Mouse (Mus musculus): ENCODE measurements around the gene Jdp2. TPM values are rescaled to one million over a fixed set of nuclear protein-coding genes. Genes with fewer than 3 reads are reported as not detected.

Jdp2 gene
- polyA plus RNA-seq, 1 experiment from 2014 or later: 0.31 TPM

GRCm38 (mm10) chr12:85592943-85593342 is 5.9 kb upstream of the Jdp2 start:
- Histone ChIP-seq H3K27me3 (ENCODE audit: control insufficient read depth, insufficient read depth, low read length) (no peaks in the 10 kb centered on the region), H3K4me2 (ENCODE audit: low read depth, low read length, severe bottlenecking) (no peak overlapping the region), H3K9me3 (ENCODE audit: control insufficient read depth, low read length) (no peaks in the 10 kb centered on the region), H3K4me3 (ENCODE audit: low read depth, low read length) (no peak overlapping the region), H3K4me1 (replicated peaks; ENCODE audit: control insufficient read depth, insufficient read depth, low read length) (no peaks in the 10 kb centered on the region; the same call in 1 of the 2 replicates), H3K9ac (ENCODE audit: low read length) (no peak overlapping the region), H3K27ac (ENCODE audit: low read depth, low read length) (no peak overlapping the region), H3K36me3 (ENCODE audit: control insufficient read depth, insufficient read depth, low read length) (no peaks in the 10 kb centered on the region)
- WGBS: 84% methylated on average over 9 of the region's 9 CpGs
- ATAC-seq (replicated peaks; ENCODE audit: low FRiP score): no peak
- no peak for DNase-seq (ENCODE audit: low spot score)

GRCm38 (mm10) chr12:85594390-85594789 is 4.4 kb upstream of the Jdp2 start:
- no peak overlapping the region for H3K4me2 ChIP-seq (ENCODE audit: low read depth, low read length, severe bottlenecking)
- no peak overlapping the region for H3K27ac ChIP-seq (ENCODE audit: low read depth, low read length)
- no peaks in the 10 kb centered on the region for H3K9me3 ChIP-seq (ENCODE audit: control insufficient read depth, low read length)
- no peak overlapping the region for H3K4me3 ChIP-seq (ENCODE audit: low read depth, low read length)
- ATAC-seq (replicated peaks; ENCODE audit: low FRiP score): no peak
- H3K27me3 ChIP-seq (ENCODE audit: control insufficient read depth, insufficient read depth, low read length): no peaks in the 10 kb centered on the region
- H3K9ac ChIP-seq (ENCODE audit: low read length): no peak overlapping the region
- DNase-seq (ENCODE audit: low spot score): no peak
- no peaks in the 10 kb centered on the region for H3K36me3 ChIP-seq (ENCODE audit: control insufficient read depth, insufficient read depth, low read length)
- H3K4me1 ChIP-seq (replicated peaks; ENCODE audit: control insufficient read depth, insufficient read depth, low read length): peaks cover 2% of the 10 kb centered on the region; the same call in 1 of the 2 replicates
- WGBS: 92% methylated on average over 2 of the region's 2 CpGs

- no peaks in the 10 kb centered on the region for H3K36me3 ChIP-seq (ENCODE audit: control insufficient read depth, insufficient read depth, low read length)
- 46% methylated on average over 11 of the region's 11 CpGs for WGBS
- H3K4me1 ChIP-seq (replicated peaks; ENCODE audit: control insufficient read depth, insufficient read depth, low read length): peaks cover 3% of the 10 kb centered on the region; the same call in 1 of the 2 replicates
- peak overlapping the region; percentile 95; the same call in 1 of the 2 replicates for H3K4me2 ChIP-seq (ENCODE audit: low read depth, low read length, severe bottlenecking)
- no peak overlapping the region for H3K9ac ChIP-seq (ENCODE audit: low read length)
- no peak overlapping the region for H3K4me3 ChIP-seq (ENCODE audit: low read depth, low read length)
- H3K27ac ChIP-seq (ENCODE audit: low read depth, low read length): no peak overlapping the region
- ATAC-seq (replicated peaks; ENCODE audit: low FRiP score) (no peak), DNase-seq (ENCODE audit: low spot score) (no peak)
- H3K9me3 ChIP-seq (ENCODE audit: control insufficient read depth, low read length): no peaks in the 10 kb centered on the region
- peaks cover 5% of the 10 kb centered on the region; the same call in 1 of the 2 replicates for H3K27me3 ChIP-seq (ENCODE audit: control insufficient read depth, insufficient read depth, low read length)
Measured at GRCm38 (mm10) chr12:85598053-85598452, 774 bp upstream of the Jdp2 start.

- peak; percentile 76 for DNase-seq (ENCODE audit: low spot score)
- Histone ChIP-seq H3K27me3 (ENCODE audit: control insufficient read depth, insufficient read depth, low read length) (peaks cover 5% of the 10 kb centered on the region; the same call in 1 of the 2 replicates), H3K9ac (ENCODE audit: low read length) (peak overlapping the region; percentile 82), H3K4me3 (ENCODE audit: low read depth, low read length) (peak overlapping the region; percentile 72), H3K9me3 (ENCODE audit: control insufficient read depth, low read length) (no peaks in the 10 kb centered on the region), H3K4me2 (ENCODE audit: low read depth, low read length, severe bottlenecking) (peak overlapping the region; percentile 95), H3K36me3 (ENCODE audit: control insufficient read depth, insufficient read depth, low read length) (no peaks in the 10 kb centered on the region), H3K27ac (ENCODE audit: low read depth, low read length) (no peak overlapping the region), H3K4me1 (replicated peaks; ENCODE audit: control insufficient read depth, insufficient read depth, low read length) (peaks cover 3% of the 10 kb centered on the region; the same call in 1 of the 2 replicates)
- WGBS: under 1% methylated on average over 42 of the region's 49 CpGs
- peak; percentile 66 for ATAC-seq (replicated peaks; ENCODE audit: low FRiP score)
Measured at GRCm38 (mm10) chr12:85599478-85600152, 788 bp downstream of the Jdp2 start.

GRCm38 (mm10) chr12:85600637-85601036 is 1.8 kb downstream of the Jdp2 start:
- H3K9ac ChIP-seq (ENCODE audit: low read length): no peak overlapping the region
- no peak overlapping the region for H3K4me2 ChIP-seq (ENCODE audit: low read depth, low read length, severe bottlenecking)
- WGBS: 37% methylated on average over 7 of the region's 7 CpGs
- H3K4me1 ChIP-seq (replicated peaks; ENCODE audit: control insufficient read depth, insufficient read depth, low read length): peaks cover 3% of the 10 kb centered on the region; the same call in 1 of the 2 replicates
- no peak overlapping the region for H3K27ac ChIP-seq (ENCODE audit: low read depth, low read length)
- no peak overlapping the region for H3K4me3 ChIP-seq (ENCODE audit: low read depth, low read length)
- ATAC-seq (replicated peaks; ENCODE audit: low FRiP score) (no peak), DNase-seq (ENCODE audit: low spot score) (no peak)
- peaks cover 5% of the 10 kb centered on the region; the same call in 1 of the 2 replicates for H3K27me3 ChIP-seq (ENCODE audit: control insufficient read depth, insufficient read depth, low read length)
- no peaks in the 10 kb centered on the region for H3K36me3 ChIP-seq (ENCODE audit: control insufficient read depth, insufficient read depth, low read length)
- no peaks in the 10 kb centered on the region for H3K9me3 ChIP-seq (ENCODE audit: control insufficient read depth, low read length)

GRCm38 (mm10) chr12:85601531-85601930 is 2.7 kb downstream of the Jdp2 start:
- Histone ChIP-seq H3K27me3 (ENCODE audit: control insufficient read depth, insufficient read depth, low read length) (peaks cover 5% of the 10 kb centered on the region; the same call in 1 of the 2 replicates), H3K4me2 (ENCODE audit: low read depth, low read length, severe bottlenecking) (no peak overlapping the region), H3K27ac (ENCODE audit: low read depth, low read length) (no peak overlapping the region), H3K4me3 (ENCODE audit: low read depth, low read length) (no peak overlapping the region), H3K9ac (ENCODE audit: low read length) (no peak overlapping the region), H3K36me3 (ENCODE audit: control insufficient read depth, insufficient read depth, low read length) (no peaks in the 10 kb centered on the region), H3K4me1 (replicated peaks; ENCODE audit: control insufficient read depth, insufficient read depth, low read length) (peaks cover 3% of the 10 kb centered on the region; the same call in 1 of the 2 replicates), H3K9me3 (ENCODE audit: control insufficient read depth, low read length) (no peaks in the 10 kb centered on the region)
- 88% methylated on average over 6 of the region's 6 CpGs for WGBS
- no peak for DNase-seq (ENCODE audit: low spot score)
- no peak for ATAC-seq (replicated peaks; ENCODE audit: low FRiP score)

- Histone ChIP-seq H3K27me3 (ENCODE audit: control insufficient read depth, insufficient read depth, low read length) (peaks cover 5% of the 10 kb centered on the region; the same call in 1 of the 2 replicates), H3K4me1 (replicated peaks; ENCODE audit: control insufficient read depth, insufficient read depth, low read length) (peaks cover 3% of the 10 kb centered on the region; the same call in 1 of the 2 replicates), H3K4me3 (ENCODE audit: low read depth, low read length) (no peak overlapping the region), H3K27ac (ENCODE audit: low read depth, low read length) (no peak overlapping the region), H3K9me3 (ENCODE audit: control insufficient read depth, low read length) (no peaks in the 10 kb centered on the region), H3K4me2 (ENCODE audit: low read depth, low read length, severe bottlenecking) (no peak overlapping the region), H3K36me3 (ENCODE audit: control insufficient read depth, insufficient read depth, low read length) (no peaks in the 10 kb centered on the region), H3K9ac (ENCODE audit: low read length) (no peak overlapping the region)
- DNase-seq (ENCODE audit: low spot score) (no peak), ATAC-seq (replicated peaks; ENCODE audit: low FRiP score) (no peak)
- WGBS: 94% methylated on average over 2 of the region's 2 CpGs
Measured at GRCm38 (mm10) chr12:85602153-85602552, 3.3 kb downstream of the Jdp2 start.

- 81% methylated on average over 12 of the region's 12 CpGs for WGBS
- Histone ChIP-seq H3K9ac (ENCODE audit: low read length) (no peak overlapping the region), H3K9me3 (ENCODE audit: control insufficient read depth, low read length) (no peaks in the 10 kb centered on the region), H3K27me3 (ENCODE audit: control insufficient read depth, insufficient read depth, low read length) (peaks cover 5% of the 10 kb centered on the region; the same call in 1 of the 2 replicates), H3K4me1 (replicated peaks; ENCODE audit: control insufficient read depth, insufficient read depth, low read length) (peaks cover 3% of the 10 kb centered on the region; the same call in 1 of the 2 replicates), H3K4me3 (ENCODE audit: low read depth, low read length) (no peak overlapping the region), H3K36me3 (ENCODE audit: control insufficient read depth, insufficient read depth, low read length) (no peaks in the 10 kb centered on the region), H3K4me2 (ENCODE audit: low read depth, low read length, severe bottlenecking) (no peak overlapping the region), H3K27ac (ENCODE audit: low read depth, low read length) (no peak overlapping the region)
- DNase-seq (ENCODE audit: low spot score) (no peak), ATAC-seq (replicated peaks; ENCODE audit: low FRiP score) (no peak)
Measured at GRCm38 (mm10) chr12:85602811-85603210, 4.0 kb downstream of the Jdp2 start.

All from forebrain, embryonic 11.5 days (tissue).